Mouse (Mus musculus) B cell, adult 67 days (primary cell): Measurements from ENCODE around the gene Tle1. TPM values are rescaled to one million over a fixed set of nuclear protein-coding genes. Genes with fewer than 3 reads are reported as not detected.

Experiments used
- total RNA-seq, 2 experiments: library from RNA; stranded (reverse); gene quantifications; 4 replicates each; pipeline ENCODE4 v1.2.4; 2023

Tle1 gene
- 10 to 100 TPM; 18.8 to 20.8 TPM for total RNA-seq

DNA sequence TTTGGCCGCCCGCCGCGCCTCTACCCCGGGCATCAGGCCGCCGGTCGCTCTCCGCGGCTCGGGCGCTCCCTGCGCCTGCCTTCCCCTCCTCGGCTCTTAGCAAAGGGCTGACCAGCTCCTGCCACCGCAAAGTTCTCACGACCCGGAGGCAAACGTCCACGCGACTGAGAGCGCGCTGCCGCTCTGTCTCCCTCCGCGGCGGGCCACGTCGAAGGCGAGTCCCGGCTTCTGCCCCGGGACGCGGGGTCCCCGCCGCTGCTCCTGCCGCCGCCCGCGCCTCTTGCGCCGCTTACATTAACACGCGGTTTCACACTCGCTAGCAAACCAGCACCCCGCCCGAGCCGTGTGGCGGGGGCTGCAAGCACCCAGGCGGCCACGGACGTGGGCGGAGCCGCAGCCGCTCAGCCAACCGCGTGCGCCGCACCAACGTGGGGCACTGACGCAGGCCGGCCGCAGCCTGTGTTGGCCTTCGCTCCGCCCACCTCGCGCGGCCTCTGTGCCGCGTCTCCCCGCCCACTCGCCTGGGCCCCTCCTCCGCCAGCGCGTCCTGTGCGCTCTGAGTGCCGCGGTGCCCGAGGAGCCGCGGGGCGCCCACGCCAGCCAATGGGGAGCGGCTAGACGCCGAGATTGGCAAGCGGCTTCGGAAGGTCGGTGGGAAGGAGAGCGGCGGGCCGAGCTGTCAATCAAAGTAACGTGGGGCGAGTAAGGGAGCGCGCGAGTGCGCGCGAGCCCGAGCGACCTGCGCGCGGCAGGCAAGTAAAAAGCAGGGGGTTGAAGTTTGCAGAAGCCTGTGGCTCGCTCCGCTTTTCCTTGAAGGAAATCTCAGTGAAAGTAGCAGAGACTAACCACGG lies at the start of gene Tle1:
TSS of gene Tle1 (minus strand) at position 361 of the 851 bp plus-strand sequence.

